In genomic region chr6:124856916-124857839, GRCm38 (mm10) we compare ENCODE assay signal across 8 mouse cellular contexts. TPM values are rescaled to one million over a fixed set of nuclear protein-coding genes. Genes with fewer than 3 reads are reported as not detected.
DNase-seq lines count a peak whose midpoint lies in the region; TF ChIP-seq lines count a peak whose summit lies in the region.

P3h3 (minus strand) TSS chr6:124857752.

- DNase-seq in MEL-GATA-1-ER (ENCODE audit: extremely low read depth, low read depth) = peak; percentile 44
- peak; percentile 92 to 93 for DNase-seq in cerebellum, adult 2 months
- peak; percentile 75 to 87 for DNase-seq in frontal cortex, adult 2 months (ENCODE audit: extremely low spot score in 1 of 2, low spot score in 1 of 2)
- peak; percentile 89 for DNase-seq in hindbrain, embryonic 10.5 days (ENCODE audit: low spot score)
- peak; percentile 88 to 89 for DNase-seq in layer of hippocampus, postnatal 14 days (ENCODE audit: low spot score in 2 of 2)
- peak; percentile 90 for DNase-seq in lung, postnatal 10 days
- DNase-seq in ovary, postnatal 14 days (ENCODE audit: low spot score) = peak; percentile 70
- peak; percentile 76 to 79 for DNase-seq in thymus, postnatal 10 days (ENCODE audit: low spot score in 2 of 2)

- H3K27ac ChIP-seq in cerebellum, adult 2 months (ENCODE audit: insufficient read depth, low read length) = peak within 1 kb of the TSS; percentile 96
- H3K27ac ChIP-seq in hindbrain, embryonic 10.5 days = peak within 1 kb of the TSS; percentile 97

- no peaks in the 10 kb centered on the region for H3K27me3 ChIP-seq in cerebellum, adult 2 months (ENCODE audit: control insufficient read depth, insufficient read depth, low read length)
- peaks cover 40% of the 10 kb centered on the region for H3K27me3 ChIP-seq in hindbrain, embryonic 10.5 days (ENCODE audit: insufficient read depth, poor library complexity, severe bottlenecking)

- TF ChIP-seq POLR2A in cerebellum, adult 2 months (IDR thresholded peaks at IDR 0.05; ENCODE audit: borderline replicate concordance, insufficient read depth, low read length) = peak; percentile 66; the same call in 1 of the 2 replicates

- under 1% methylated on average over 86 of the region's 86 CpGs for WGBS in cerebellum, adult 2 months
- under 1% methylated on average over 86 of the region's 86 CpGs for WGBS in hindbrain, embryonic 10.5 days

- no peaks in the 10 kb centered on the region for H3K9me3 ChIP-seq in hindbrain, embryonic 10.5 days

- H3K4me1 ChIP-seq in cerebellum, adult 2 months (ENCODE audit: control insufficient read depth, insufficient read depth, low read length) = peaks cover 24% of the 10 kb centered on the region
- peaks cover 69% of the 10 kb centered on the region for H3K4me1 ChIP-seq in hindbrain, embryonic 10.5 days (replicated peaks)

- H3K4me3 ChIP-seq in cerebellum, adult 2 months (replicated peaks; ENCODE audit: insufficient read depth, low read depth, low read length) = peak within 1 kb of the TSS; percentile 88
- H3K4me3 ChIP-seq in hindbrain, embryonic 10.5 days = peak within 1 kb of the TSS; percentile 86

- TF ChIP-seq CTCF in cerebellum, adult 2 months (IDR thresholded peaks at IDR 0.05; ENCODE audit: borderline replicate concordance, insufficient read depth, low read depth, low read length) = peak; percentile 74

- peaks cover 20% of the 10 kb centered on the region for H3K36me3 ChIP-seq in hindbrain, embryonic 10.5 days

RNA-seq across cellular contexts. Expression of gene P3h3, which starts in this region (rescaled TPM):
- 106 and 112 TPM in 2 replicates for polyA plus RNA-seq in cerebellum, adult 2 months (2012; rRNA removed)
- polyA plus RNA-seq in frontal cortex, adult 2 months (2012; rRNA removed) = 80.2 and 83.2 TPM in 2 replicates
- 12.6 and 13.4 TPM in 2 replicates for polyA plus RNA-seq in hindbrain, embryonic 10.5 days (2016; fragmentation: Nextera tagmentation; extraction: Ambion mirVana)
- total RNA-seq in layer of hippocampus, postnatal 14 days (2021) = 10 to 100 TPM; 24.7 to 24.8 TPM

Comparison
In these comparisons a context has a peak if more than half of its experiments do, and no peak if none do; other contexts are left out.
1. Peak in every context shown above with its lines: DNase-seq, H3K4me3 ChIP-seq and H3K27ac ChIP-seq.